Mouse (Mus musculus) fibroblast of lung, adult 2 months (primary cell): Measurements from ENCODE around the gene Osbpl10.
"Not testable (repeated sequence)": the region's sequence is repeated elsewhere in the genome, so short reads cannot be mapped to it uniquely, and the experiment has no call there.

Source experiments
- DNase-seq: peaks from one replicate; pipeline ENCODE4 v3.0.0-alpha.2; 2011; ENCODE audit warnings: low read depth

The Osbpl10 gene

GRCm38 (mm10) chr9:114982689-114983360 lies 4.5 kb downstream of the Osbpl10 start, which contains the start of gene Rps27rt:
Gene Rps27rt, minus strand, starts transcription at chr9:114982739.
- DNase-seq = no peak

GRCm38 (mm10) chr9:114985741-114986140 lies 7.4 kb downstream of the Osbpl10 start:
- DNase-seq = no peak

DNA sequence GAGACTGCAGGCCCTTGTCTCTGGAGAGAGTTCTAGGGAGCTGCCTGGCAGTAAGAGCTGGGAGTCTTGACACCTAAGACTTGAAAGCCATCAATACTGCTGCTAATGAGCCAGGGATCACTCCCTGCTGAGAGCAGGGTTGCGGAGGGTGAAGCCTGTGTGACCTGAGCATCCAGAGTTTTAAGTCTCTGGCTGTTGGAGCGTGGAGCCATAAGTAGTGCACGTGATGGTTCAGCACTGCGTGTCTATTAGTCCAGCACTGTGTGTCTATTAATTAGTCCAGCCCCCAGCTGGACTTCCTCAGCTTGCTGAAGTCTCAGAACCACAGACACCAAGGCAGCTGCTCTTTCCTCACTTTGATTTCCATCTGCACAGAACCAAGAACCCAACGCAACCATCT lies 8.0 kb downstream of the Osbpl10 start:
- no peak for DNase-seq

DNA sequence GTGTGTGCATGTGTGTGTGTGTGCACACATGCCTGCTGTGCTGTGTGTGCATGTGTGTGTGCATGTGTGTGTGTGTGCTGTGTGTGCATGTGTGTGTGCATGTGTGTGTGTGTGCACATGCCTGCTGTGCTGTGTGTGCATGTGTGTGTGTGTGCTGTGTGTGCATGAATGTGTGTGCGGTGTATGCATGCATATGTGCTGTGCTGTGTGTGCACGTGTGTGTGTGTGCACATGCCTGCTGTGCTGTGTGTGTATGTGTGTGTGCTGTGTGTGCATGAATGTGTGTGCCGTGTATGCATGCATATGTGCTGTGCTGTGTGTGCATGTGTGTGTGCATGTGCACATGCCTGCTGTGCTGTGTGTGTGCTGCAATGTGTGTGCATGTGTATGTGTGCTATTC lies 9.7 kb downstream of the Osbpl10 start:
- no peak for DNase-seq

DNA sequence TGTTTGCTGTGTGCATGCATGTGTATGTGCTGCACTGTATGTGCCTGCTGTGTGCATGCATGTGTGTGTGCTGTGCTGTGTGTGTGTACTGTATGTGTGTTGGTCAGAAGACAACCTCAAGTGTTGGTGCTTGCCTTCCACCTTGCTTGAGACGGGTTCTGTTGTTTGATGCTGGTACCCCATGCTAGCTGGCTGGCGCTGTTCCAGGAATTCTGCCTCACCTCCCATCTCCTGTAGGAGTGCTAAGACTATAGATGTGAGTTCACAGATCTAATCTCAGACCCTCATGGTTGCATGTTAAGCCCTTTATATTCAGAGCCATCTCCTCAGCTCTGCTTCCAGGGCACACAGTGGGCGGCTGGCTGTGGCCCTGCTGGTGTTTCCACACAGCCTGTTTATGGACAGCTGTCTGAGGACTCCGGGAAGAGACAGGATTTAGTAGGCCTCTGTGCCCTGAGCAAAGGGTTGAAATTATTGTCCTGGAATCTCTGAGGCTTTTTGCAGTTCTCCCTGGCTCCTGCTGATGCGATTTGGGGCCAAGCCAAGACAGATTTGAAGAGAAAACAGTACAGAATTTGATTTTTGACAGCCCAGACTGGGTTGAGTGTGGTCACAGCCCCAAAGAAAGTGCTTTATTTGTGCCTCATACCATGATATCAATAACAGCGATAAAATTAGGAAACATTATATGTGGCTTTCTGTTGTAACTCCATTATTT lies 10.4 kb downstream of the Osbpl10 start:
- no peak for DNase-seq

DNA sequence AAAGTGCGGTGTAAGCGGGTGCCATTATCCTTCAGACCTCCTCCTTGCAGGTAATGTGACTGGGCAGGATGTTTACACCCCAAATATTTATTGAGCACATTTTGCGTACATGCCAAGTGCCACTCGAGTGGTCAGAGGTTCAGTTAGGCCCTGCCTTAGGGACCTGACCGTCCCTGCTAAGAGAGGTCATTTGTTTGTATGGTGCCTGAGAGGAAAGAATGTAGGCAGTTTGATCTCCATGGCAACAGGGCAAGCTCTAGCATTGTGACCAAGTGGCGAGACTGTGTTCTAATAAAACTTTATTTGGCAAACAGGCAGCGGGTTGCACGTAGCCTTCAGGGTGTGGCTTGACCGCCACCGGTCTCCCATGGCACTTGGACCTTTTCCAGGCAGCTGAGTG lies 12.1 kb downstream of the Osbpl10 start:
- DNase-seq = no peak

- DNase-seq = no peak
These were observed 14.2 kb downstream of the Osbpl10 start for GRCm38 (mm10) chr9:114992528-114992927.

DNA sequence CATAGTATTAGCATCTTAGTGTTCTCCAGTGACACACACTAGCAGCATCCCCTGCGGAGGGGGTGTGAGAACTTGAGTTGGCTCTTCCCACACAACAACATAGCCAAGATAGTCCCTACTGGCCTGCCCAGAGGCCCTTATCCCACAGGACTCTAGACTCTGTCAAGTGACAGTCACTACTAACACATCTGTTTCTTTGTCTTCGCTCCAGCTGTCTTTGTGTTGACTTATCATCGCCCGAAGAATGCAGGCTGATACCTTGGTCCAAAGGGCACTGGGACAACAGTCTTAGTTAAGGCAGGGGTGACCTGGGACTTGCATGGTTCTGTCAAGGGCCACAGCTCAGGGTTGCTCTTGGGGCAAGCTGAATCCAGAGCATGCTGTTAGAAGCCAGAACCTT lies 16.9 kb downstream of the Osbpl10 start:
- no peak for DNase-seq

DNA sequence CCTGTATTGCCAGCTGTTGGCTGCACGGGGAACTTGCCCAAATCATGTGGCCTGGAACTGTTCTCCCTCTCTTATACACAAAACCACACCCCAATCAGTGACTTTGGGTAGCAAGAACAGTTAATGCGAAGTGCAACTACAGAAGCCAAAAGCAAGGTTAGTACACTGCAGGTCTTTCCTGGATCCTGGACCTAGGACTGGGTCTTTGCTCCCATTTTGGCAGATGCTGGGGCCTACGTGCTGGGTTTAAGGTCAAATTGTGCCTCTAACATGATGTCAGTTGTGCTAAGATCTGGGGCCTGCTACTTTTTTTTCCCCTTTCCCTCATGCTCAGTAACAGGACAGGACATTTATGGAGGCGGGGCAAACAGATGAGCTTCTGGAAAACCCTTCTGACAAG lies 17.3 kb downstream of the Osbpl10 start:
- no peak for DNase-seq

DNA sequence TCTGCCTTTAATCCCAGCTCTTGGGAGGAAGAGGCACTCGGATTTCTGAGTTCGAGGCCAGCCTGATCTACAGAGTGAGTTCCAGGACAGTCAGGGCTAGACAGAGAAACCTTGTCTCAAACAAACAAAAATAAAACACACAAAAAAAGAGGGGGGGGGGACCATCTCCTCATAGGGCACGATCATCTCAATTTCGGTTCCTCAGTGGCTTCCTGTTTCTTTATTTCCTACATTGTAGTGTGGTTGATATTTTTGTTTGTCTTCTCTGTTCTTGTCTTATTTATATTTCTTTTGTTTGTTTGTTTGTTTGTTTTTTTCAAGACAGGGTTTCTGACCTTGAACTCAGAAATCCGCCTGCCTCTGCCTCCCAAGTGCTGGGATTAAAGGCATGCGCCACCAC lies 18.1 kb downstream of the Osbpl10 start:
- DNase-seq = no peak

DNA sequence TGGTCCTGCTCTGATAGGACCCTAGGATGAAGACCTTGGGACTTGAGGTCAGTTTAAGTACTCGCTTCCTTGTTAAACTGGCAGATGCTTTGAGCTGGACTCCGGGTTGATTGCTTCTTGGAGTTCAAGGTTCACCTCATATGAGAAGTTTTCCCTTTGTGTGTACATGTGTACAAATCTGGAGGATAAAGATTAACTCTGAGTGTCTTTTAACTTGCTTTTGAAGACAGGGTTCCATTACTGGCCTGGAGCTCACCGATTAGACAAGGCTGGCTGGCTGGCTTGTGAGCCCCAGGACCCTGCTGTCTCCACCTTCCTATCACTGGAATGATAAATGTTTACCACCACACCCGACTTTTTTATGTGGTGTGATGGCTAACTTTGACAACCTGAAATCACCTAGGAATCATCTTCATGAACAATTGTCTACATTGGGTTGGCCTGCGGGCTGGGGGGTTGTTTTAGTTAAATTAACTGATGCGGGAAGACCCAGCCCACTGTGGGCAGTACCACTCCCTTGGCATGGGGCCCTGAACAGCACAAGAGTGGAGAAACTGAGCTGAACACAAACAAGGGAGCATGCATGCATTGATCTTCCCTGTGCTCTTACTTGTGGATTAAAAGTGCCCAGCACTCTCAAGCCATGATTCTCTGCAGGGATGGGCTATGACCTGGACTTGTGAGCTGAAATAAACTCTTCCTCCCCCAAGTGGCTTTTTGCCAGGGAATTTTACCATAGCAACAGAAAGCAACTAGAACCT lies 20.8 kb downstream of the Osbpl10 start:
- no peak for DNase-seq

DNA sequence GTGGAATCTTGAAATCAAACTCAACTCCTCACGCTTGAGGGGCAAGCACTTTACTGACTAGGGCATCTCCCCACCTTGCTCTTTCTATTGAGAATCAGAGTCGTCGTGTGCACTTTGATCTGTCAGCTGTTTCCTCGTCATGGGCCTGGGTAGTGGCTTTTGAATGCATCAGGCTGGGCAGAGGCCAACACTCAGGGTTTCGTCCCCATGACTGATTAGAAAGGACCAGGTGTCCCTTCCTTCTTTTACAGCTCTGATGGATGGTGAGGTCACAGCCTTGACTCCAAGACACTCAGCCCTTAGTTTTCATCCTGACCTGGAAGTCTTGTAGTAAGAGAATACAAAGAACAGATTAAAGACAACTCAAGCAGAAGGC lies 21.4 kb downstream of the Osbpl10 start:
- DNase-seq = no peak

DNA sequence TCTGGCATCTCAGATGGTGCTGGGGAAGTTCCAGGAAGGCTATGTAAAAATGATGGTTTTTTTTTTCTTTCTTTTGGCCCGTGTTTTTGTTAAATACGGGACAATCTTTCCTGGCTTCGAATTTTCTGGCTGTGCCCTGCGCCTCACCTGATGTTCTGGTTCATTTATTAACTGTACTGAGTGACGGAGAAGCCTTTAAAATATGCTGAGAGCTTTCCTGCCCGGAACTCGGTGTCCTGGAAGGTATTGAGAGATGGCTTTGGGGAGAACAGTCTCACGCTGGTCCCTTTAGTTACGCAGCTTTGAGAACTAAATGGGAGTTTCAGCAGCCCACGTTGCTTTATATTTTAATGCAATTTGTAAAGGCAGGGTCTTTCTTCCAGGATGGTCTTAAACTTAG lies 27.1 kb downstream of the Osbpl10 start:
- no peak for DNase-seq

DNA sequence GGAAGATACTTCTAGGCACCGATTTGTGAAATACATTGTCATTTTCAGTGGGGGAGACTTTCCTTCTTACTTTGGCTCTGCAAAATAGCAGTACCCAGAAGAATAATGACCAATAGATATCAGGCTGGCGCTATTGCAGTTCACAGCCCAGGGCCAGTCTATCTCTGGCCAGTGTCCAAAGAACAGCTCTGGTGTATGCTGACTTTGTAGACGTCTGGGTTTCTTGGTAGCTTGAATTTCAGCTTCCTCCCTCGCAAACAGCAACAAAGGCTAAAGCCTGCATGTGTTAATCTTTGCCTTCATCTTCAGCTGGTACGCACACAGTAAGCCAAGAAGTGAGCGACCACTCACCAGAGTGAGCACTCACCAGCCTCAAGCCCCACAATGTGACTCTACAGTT lies 29.4 kb downstream of the Osbpl10 start:
- DNase-seq = peak; percentile 13

- no peak for DNase-seq
These were observed 29.8 kb downstream of the Osbpl10 start for GRCm38 (mm10) chr9:115008194-115008593.

DNA sequence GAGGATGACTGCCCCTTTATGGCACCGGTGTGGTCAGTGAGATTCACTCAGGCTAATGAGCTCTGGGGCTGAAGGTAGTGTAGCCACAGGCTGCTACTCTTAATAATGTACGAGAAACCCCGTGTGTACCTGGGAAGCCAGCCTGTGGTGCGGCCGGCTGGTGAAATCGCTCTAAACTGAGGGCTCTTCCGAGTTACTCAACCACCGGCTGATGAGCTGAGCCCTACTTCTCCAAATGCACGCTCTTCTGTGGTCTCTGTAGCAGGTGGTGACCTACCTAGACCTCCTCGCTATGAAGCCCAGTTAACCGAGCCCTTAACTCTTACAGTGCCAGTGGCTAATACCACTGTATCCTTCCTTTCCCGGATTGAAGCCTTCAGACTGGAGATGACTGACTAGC lies 34.0 kb downstream of the Osbpl10 start:
- DNase-seq = no peak

DNA sequence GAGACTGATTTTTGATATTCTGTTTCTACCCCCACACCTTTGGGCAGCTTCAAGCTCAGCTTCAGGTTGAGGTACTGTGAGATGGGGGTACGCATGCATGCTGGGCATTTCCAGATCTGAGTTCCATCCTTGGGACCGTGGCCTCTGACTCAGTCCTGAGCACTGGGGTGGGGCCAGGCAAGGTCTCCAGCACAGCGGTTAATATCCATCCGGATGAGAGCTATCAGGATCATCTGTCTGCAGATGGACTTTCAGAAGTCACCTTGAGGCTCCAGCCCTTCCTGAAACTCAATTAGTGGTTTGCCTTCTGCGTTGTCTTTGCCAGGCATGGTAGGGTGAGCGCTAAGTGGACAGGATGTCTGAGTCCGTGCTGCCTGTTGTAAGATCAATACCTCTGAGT lies 41.8 kb downstream of the Osbpl10 start:
- no peak for DNase-seq

- no peak for DNase-seq
These were observed 43.0 kb downstream of the Osbpl10 start for GRCm38 (mm10) chr9:115021419-115021818.

GRCm38 (mm10) chr9:115023137-115023536 lies 44.8 kb downstream of the Osbpl10 start:
- no peak for DNase-seq

DNA sequence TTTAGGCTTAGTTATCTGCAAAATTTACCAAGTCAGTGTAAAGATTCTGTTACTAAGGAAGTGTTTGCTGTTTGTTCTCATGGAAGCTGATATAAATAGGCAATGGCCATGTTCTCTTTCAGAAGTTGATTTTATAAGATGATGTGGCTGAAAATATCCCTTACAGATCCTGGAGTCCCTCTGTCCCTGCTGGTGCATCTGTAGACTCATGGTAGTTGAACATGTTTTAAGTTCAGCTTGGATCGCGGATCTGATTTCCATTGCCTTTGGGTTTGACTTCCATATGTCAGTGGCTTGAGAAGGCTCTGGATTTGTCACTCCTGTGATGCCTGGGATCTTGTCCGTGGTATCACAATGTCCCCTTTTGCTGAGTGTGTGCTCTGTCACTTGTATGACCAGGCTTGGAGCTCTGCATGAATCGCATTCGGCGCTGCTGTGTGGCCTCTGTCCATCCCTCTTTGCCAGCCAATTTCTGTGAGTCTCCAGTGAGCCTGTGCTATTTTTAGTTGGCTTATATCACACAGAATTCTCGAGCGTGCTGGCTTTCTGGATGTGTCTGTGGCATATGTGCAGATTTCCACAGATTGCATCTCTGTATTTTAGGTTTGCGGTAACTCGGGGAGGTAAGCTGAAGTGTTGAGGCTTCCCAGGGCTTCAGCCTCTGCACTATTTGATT lies 45.5 kb downstream of the Osbpl10 start:
- DNase-seq = no peak

DNA sequence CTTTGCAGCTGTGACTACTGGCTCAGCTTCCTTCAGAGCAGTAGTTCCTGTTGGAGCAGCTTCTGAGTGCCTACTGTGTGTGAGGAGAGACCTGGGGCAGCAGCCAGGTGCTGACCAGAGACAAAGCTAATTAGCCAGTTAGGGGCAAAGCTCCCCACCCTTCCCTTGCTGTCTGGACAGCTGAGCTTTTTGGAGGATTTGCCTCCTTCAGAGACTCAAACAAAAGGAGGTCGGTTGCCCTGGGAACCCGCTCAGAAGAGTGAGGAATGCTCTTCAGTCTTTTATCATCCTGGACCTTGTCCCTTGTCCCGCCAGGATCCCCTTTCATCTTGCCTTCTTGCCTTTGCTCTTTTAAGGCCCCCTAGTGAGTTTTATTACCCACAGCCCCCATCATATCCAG lies 50.9 kb downstream of the Osbpl10 start:
- no peak for DNase-seq

GRCm38 (mm10) chr9:115030581-115030980 lies 52.2 kb downstream of the Osbpl10 start:
- DNase-seq = no peak

GRCm38 (mm10) chr9:115031046-115031445 lies 52.7 kb downstream of the Osbpl10 start:
- DNase-seq = not testable (repeated sequence)
